Mouse (Mus musculus) embryonic facial prominence, embryonic 10.5 days (tissue): Measurements from ENCODE around the gene Slc45a1. TPM values are rescaled to one million over a fixed set of nuclear protein-coding genes. Genes with fewer than 3 reads are reported as not detected.

Source experiments
- DNase-seq: peaks from one replicate; pipeline ENCODE4 v3.0.0-alpha.2; 2017; ENCODE audit warnings: low spot score
- H3K27ac ChIP-seq: fragments of 300-500 bp; sonication (generic); replicated peaks from 2 replicates; pipeline ENCODE4 v1.5.1; 2016; ENCODE audit warnings: mild to moderate bottlenecking
- H3K27me3 ChIP-seq: fragments of 300-500 bp; sonication (generic); replicated peaks from 2 replicates; pipeline ENCODE4 v1.6.1; 2016; ENCODE audit warnings: low read depth, mild to moderate bottlenecking; ENCODE audit not compliant: poor library complexity, severe bottlenecking
- H3K36me3 ChIP-seq: fragments of 300-500 bp; sonication (generic); replicated peaks from 2 replicates; pipeline ENCODE4 v1.6.1; 2016; ENCODE audit warnings: mild to moderate bottlenecking, moderate library complexity
- H3K4me1 ChIP-seq: fragments of 300-500 bp; sonication (generic); 2 replicates; pipeline ENCODE4 v1.6.1; 2016
- H3K4me3 ChIP-seq: fragments of 300-500 bp; sonication (generic); 2 replicates; pipeline ENCODE4 v1.5.1; 2016; ENCODE audit warnings: mild to moderate bottlenecking, moderate library complexity
- H3K9me3 ChIP-seq: fragments of 300-500 bp; sonication (generic); 2 replicates; pipeline ENCODE4 v1.6.1; 2016; ENCODE audit warnings: mild to moderate bottlenecking
- WGBS: fragments of 180-500 bp; shearing (Covaris S2); methylation state at CpG from one replicate; pipeline ENCODE4 v1.1.7; 2016; 5-methylcytosine and 5-hydroxymethylcytosine counted together
- polyA plus RNA-seq: library from polyadenylated mRNA; unstranded; fragments of >200 nt; fragmentation: Nextera tagmentation; extraction: Ambion mirVana; gene quantifications from 2 replicates; pipeline ENCODE4 v1.2.1, GENCODE M21; 2016

Gene Slc45a1
- polyA plus RNA-seq, 1 experiment from 2014 or later, result 1.4 TPM

DNA sequence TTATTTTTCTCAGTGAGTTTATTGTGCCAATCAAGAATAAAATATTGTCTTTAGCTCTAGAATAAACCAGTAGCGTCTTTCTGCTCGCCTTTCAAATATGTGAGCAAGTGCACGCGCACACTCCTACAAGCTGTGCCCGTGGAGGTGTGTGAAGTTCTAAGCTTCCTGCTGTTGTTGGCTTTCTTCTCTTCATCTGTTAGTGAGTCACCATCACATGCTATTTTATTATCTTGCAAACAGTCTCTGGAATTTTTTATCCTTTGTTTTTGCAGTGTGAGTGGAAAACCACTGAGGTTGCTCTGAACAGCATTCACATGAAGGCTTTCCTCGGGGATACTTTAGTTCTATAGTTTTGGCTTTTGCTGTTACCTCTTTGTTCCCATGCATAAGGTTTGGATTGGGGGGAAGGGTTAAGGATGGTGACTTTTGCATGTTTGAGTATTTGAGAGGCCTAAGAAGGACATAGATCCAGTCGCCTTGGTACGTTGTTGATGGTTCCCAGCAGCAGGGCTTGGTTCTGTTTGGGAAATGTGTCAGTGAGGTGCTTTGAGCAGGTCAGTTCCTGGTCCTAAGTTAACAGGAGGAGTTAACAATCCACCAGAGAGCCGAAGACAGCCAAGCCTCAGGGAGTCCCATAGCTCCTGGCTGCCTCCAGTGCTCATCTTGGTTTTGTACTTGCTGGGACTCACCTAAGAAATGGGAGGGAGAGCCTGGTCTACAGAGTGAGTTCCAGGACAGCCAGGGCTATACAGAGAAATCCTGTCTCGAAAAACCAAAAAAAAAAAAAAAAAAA lies 69.8 kb downstream of the Slc45a1 start:
- Histone ChIP-seq H3K9me3 (no peaks in the 10 kb centered on the region), H3K4me3 (no peak overlapping the region), H3K4me1 (peaks cover 37% of the 10 kb centered on the region), H3K36me3 (peaks cover 25% of the 10 kb centered on the region), H3K27me3 (no peaks in the 10 kb centered on the region), H3K27ac (no peak overlapping the region)
- DNase-seq, result no peak
- 82% methylated on average over 10 of the region's 10 CpGs for WGBS

Other genes starting within 250 kb of the Slc45a1 start
- gene Errfi1, start 201.7 kb upstream of the Slc45a1 start, polyA plus RNA-seq, result 27.0 and 28.1 TPM in 2 replicates